Mouse (Mus musculus) midbrain, postnatal 0 days (tissue): ENCODE data around the gene Has1. TPM values are rescaled to one million over a fixed set of nuclear protein-coding genes. Genes with fewer than 3 reads are reported as not detected.
"Not testable (repeated sequence)": the region's sequence is repeated elsewhere in the genome, so short reads cannot be mapped to it uniquely, and the experiment has no call there.

Source experiments
- ATAC-seq: fragments of 200-750 bp; cut with Nextera tagmentation; 2 replicates; pipeline ENCODE4 v1.8.0; 2017; ENCODE audit warnings: moderate number of reproducible peaks, mild to moderate bottlenecking, moderate TSS enrichment, moderate library complexity; ENCODE audit not compliant: low FRiP score
- DNase-seq: peaks from one replicate; pipeline ENCODE4 v3.0.0-alpha.2; 2015; ENCODE audit warnings: low spot score
- H3K27ac ChIP-seq: fragments of 300-500 bp; sonication (generic); 2 replicates; pipeline ENCODE4 v1.5.1; 2014; ENCODE audit warnings: low read depth, mild to moderate bottlenecking, low read length, mixed read lengths
- H3K27me3 ChIP-seq: fragments of 300-500 bp; sonication (generic); 2 replicates; pipeline ENCODE4 v1.6.1; 2014; ENCODE audit warnings: low read length, control low read depth, mixed read lengths; ENCODE audit not compliant: insufficient read depth
- H3K36me3 ChIP-seq: fragments of 300-500 bp; sonication (generic); 2 replicates; pipeline ENCODE4 v1.6.1; 2014; ENCODE audit warnings: low read length, control low read depth, mixed read lengths; ENCODE audit not compliant: insufficient read depth
- H3K4me1 ChIP-seq: fragments of 300-500 bp; sonication (generic); 2 replicates; pipeline ENCODE4 v1.6.1; 2014; ENCODE audit warnings: mild to moderate bottlenecking, control low read depth, antibody characterized with exemption, low read length, mixed read lengths; ENCODE audit not compliant: insufficient read depth
- H3K4me2 ChIP-seq: fragments of 300-500 bp; sonication (generic); 2 replicates; pipeline ENCODE4 v1.6.1; 2014; ENCODE audit warnings: low read depth, mild to moderate bottlenecking, low read length, mixed read lengths; ENCODE audit not compliant: poor library complexity, severe bottlenecking
- H3K4me3 ChIP-seq: fragments of 300-500 bp; sonication (generic); 2 replicates; pipeline ENCODE4 v1.5.1; 2014; ENCODE audit warnings: low read depth, mild to moderate bottlenecking, low read length, moderate library complexity
- H3K9ac ChIP-seq: fragments of 300-500 bp; sonication (generic); replicated peaks from 2 replicates; pipeline ENCODE4 v1.6.1; 2014; ENCODE audit warnings: mild to moderate bottlenecking, low read length, moderate library complexity, mixed read lengths; ENCODE audit not compliant: poor library complexity, severe bottlenecking
- H3K9me3 ChIP-seq: fragments of 300-500 bp; sonication (generic); 2 replicates; pipeline ENCODE4 v1.6.1; 2016; ENCODE audit warnings: low read length, control low read depth
- CTCF ChIP-seq: IDR thresholded peaks from 2 replicates; pipeline ENCODE4 v1.5.1; 2016; ENCODE audit warnings: antibody characterized with exemption, mild to moderate bottlenecking
- WGBS: fragments of 180-500 bp; shearing (Covaris S2); extraction: QIAGEN DNeasy Blood & Tissue Kit; methylation state at CpG from one replicate; pipeline ENCODE4 v1.1.7; 2014; 5-methylcytosine and 5-hydroxymethylcytosine counted together
- polyA plus RNA-seq: library from polyadenylated mRNA; unstranded; fragments of >200 nt; fragmentation: Nextera tagmentation; extraction: Ambion mirVana; gene quantifications from 2 replicates; pipeline ENCODE4 v1.2.1, GENCODE M21; 2015
- total RNA-seq: library from RNA; depleted of rRNA; stranded (reverse); fragments of >200 nt; gene quantifications from 2 replicates; pipeline ENCODE4 v1.2.3, GENCODE M21; 2014

Gene Has1
- total and polyA plus RNA-seq, 2 experiments from 2014 or later = 0.81 to 1.5 TPM

DNA sequence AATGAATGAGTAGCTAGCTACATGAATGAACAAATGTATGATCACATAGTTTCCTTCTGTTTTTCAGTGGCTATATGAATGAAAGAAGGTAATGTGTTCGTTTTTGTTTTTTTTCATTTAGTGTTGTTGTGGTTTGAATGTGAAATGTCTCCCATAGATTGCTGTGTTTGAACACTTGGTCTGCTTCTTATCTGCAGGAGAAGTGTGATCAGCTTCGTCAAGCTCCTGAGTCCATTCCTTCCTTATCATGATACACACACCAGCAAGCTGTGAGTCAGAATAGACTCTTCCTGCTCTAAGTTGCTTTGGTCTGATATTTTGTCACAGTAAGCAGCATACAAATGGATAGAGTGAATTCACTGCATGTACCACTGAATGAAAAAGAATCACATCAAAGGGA lies 6.0 kb downstream of the Has1 start:
- no peak for TF ChIP-seq CTCF
- DNase-seq = no peak

DNA sequence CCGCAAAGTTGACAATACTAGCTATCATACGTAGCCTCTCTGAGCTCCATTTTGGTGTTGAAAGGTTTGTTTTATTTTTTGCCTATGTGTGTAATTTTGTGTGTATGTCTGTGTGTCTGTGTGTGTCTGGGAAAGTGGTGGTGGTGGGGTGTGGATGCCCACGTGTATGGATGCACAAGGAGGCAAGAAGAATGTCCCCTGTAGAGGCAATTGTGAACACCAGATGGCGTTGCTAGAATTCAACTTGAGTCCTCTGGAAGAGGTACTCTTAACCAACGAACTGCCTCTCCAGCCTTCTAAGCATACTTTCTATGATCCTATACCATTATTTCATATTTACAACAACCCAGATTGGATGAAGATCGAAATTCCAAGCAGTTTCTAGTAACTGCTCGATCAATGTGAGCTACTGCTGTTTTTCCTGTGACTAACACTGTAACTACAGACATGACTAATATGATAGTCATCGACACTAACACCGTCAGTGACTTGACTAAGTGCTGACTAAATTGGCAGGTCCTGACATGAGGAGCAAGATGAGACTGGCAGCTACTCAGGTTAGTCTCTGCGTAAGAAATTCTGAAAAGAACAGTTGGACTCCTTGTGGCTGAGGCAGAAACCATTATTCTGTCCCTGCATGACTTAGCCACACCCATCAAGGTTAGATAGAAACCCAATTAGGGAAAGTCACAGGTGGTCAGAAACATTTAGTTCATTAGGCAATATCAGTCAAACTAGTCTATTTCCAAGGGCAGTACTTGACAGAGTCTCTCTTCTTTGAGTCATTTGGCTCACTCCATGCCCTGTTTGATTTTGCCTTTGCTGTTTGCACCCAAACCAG lies 9.6 kb downstream of the Has1 start:
- peak; percentile 19 for DNase-seq
- peak; percentile 30; the same call in 1 of the 2 replicates for TF ChIP-seq CTCF
- Histone ChIP-seq H3K4me1 (no peaks in the 10 kb centered on the region), H3K4me3 (no peak overlapping the region), H3K9ac (no peak overlapping the region), H3K9me3 (no peaks in the 10 kb centered on the region), H3K27ac (no peak overlapping the region), H3K4me2 (no peak overlapping the region), H3K27me3 (no peaks in the 10 kb centered on the region), H3K36me3 (peaks cover 3% of the 10 kb centered on the region; the same call in 1 of the 2 replicates)
- ATAC-seq = no peak
- WGBS = 75% methylated on average over 10 of the region's 10 CpGs

More for the DNA sequence above, 6.0 kb downstream of the Has1 start:
- Histone ChIP-seq H3K36me3 (no peaks in the 10 kb centered on the region), H3K4me1 (no peaks in the 10 kb centered on the region), H3K4me2 (no peak overlapping the region), H3K9me3 (no peaks in the 10 kb centered on the region), H3K27ac (no peak overlapping the region), H3K27me3 (no peaks in the 10 kb centered on the region), H3K9ac (no peak overlapping the region), H3K4me3 (no peak overlapping the region)
- WGBS = 85% methylated on average over 2 of the region's 2 CpGs
- no peak for ATAC-seq

DNA sequence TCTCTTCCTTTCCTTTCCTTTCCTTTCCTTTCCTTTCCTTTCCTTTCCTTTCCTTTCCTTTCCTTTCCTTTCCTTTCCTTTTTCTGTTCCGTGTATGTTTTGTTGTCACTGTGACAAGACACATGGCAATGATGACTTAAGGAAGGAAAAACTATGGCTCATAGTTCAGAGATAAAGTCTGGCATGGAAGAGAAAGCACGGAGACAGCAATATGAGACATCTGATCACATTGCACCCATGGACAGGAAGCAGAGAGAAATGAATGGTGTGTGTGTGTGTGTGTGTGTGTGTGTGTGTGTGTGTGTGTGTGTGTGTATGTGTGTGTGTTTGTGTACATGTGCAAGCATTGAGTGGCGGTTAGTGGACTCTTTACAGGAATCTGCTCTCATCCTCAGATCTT lies 10.4 kb downstream of the Has1 start:
- not testable (repeated sequence) for H3K4me2 ChIP-seq, H3K4me3 ChIP-seq, ATAC-seq, H3K9ac ChIP-seq, H3K27me3 ChIP-seq, H3K36me3 ChIP-seq, H3K4me1 ChIP-seq, DNase-seq, H3K9me3 ChIP-seq, H3K27ac ChIP-seq
- WGBS = 93% methylated on average over 3 of the region's 3 CpGs

DNA sequence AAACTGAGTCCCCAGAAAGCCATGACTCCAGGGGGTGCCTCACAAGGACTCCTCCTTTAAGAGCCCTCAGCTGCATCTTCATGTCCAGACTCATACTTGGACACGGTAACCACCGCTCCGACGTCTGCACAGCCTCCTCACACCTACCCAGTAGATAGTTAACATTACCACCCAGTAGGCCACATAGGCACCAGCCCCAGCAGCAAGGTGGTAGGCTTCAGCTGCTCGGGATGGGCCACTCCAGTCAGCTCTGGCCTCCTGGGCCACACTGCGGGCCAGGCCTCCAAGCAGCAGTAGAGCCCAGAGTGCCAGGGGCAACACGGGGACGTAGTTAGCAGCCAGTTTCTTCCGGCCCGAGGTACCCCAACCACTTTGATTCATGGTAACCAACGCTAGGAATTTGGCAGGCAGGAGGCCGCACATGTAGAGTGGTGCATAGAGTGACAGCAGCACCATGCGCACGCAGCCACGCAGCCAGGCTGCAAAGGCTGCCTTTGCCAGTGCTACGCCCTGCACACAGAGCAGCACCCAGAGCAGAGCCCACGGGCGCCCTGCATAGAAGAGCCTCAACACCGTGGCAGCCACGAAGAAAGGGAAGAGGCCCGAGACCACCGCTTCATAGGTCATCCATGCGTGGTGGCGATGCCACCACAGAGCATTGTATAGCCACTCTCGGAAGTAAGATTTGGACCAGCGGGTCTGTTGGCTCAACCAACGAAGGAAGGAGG lies 11.3 kb downstream of the Has1 start:
- no peaks in the 10 kb centered on the region for H3K27me3 ChIP-seq
- H3K4me3 ChIP-seq = no peak overlapping the region
- H3K27ac ChIP-seq = no peak overlapping the region
- WGBS = 80% methylated on average over 27 of the region's 27 CpGs
- H3K4me2 ChIP-seq = no peak overlapping the region
- H3K36me3 ChIP-seq = peaks cover 3% of the 10 kb centered on the region; the same call in 1 of the 2 replicates
- no peak for DNase-seq
- H3K9me3 ChIP-seq = no peaks in the 10 kb centered on the region
- no peak for TF ChIP-seq CTCF
- 0 out of 2 replicates have a peak, but pooled peaks have one; percentile 16 for ATAC-seq
- H3K9ac ChIP-seq = no peak overlapping the region
- H3K4me1 ChIP-seq = no peaks in the 10 kb centered on the region; the same call in 1 of the 2 replicates

DNA sequence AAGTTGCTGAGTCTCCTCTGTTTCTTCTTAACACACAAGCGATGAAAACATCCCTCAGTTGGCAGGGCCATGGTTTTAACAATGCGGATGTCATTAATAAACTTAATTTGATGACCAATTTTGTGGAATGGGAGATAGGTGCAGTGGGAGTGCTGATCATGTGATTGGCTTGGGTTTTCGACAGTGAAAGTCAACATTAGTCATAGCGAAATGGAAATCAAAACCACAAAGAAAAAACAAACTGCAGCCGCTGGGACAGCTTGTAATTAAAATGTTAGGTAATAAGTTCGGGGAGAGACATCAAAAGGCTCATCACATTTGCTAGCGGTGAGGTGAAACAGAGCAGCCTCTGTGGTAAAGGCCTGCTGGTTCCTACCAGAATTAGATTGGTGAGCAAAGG lies 14.2 kb downstream of the Has1 start:
- no peaks in the 10 kb centered on the region for H3K9me3 ChIP-seq
- no peak for DNase-seq
- TF ChIP-seq CTCF = no peak
- H3K4me3 ChIP-seq = no peak overlapping the region
- no peaks in the 10 kb centered on the region; the same call in 1 of the 2 replicates for H3K4me1 ChIP-seq
- H3K27ac ChIP-seq = no peak overlapping the region
- no peak for ATAC-seq
- H3K36me3 ChIP-seq = peaks cover 11% of the 10 kb centered on the region
- 92% methylated on average over 7 of the region's 7 CpGs for WGBS
- H3K27me3 ChIP-seq = no peaks in the 10 kb centered on the region
- no peak overlapping the region for H3K9ac ChIP-seq
- H3K4me2 ChIP-seq = no peak overlapping the region

DNA sequence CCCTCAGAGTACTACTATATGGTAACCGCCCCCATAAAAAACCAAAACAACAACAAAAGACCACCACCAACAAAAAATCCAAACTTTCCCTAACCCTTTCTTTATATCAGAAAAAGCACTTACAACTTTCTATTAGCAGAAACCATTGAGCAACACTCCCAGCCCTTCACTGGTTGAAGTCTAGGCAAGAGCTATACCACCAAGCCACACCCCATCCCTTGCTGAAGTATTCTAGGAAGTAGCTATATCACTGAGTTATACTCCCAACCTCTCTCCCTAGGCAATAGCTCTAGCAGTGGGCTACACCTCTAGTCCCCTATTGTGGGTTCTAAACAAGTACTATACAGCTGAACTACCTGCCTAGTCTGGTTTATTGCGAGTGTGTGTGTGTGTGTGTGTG lies 15.7 kb downstream of the Has1 start:
- H3K9me3 ChIP-seq = no peaks in the 10 kb centered on the region
- no peak overlapping the region for H3K4me3 ChIP-seq
- H3K36me3 ChIP-seq = peaks cover 11% of the 10 kb centered on the region
- H3K27ac ChIP-seq = no peak overlapping the region
- no peak overlapping the region for H3K4me2 ChIP-seq
- no peak for TF ChIP-seq CTCF
- DNase-seq (no peak), ATAC-seq (no peak)
- H3K4me1 ChIP-seq = no peaks in the 10 kb centered on the region; the same call in 1 of the 2 replicates
- H3K27me3 ChIP-seq = no peaks in the 10 kb centered on the region
- H3K9ac ChIP-seq = no peak overlapping the region
- WGBS = 95% methylated on average over 2 of the region's 2 CpGs
